Mouse (Mus musculus) ovary, postnatal 36 days (tissue): ENCODE data around the gene Atf6.

Experiments used
- DNase-seq: peaks from one replicate; pipeline ENCODE4 v3.0.0; 2022; ENCODE audit warnings: low spot score, mixed read lengths

Atf6 gene

GRCm38 (mm10) chr1:170704911-170705594 lies 162.5 kb downstream of the Atf6 start:
- DNase-seq = no peak

GRCm38 (mm10) chr1:170704103-170704502 lies 163.5 kb downstream of the Atf6 start:
- DNase-seq = no peak

- DNase-seq = no peak
Observed at GRCm38 (mm10) chr1:170702958-170703357, 164.6 kb downstream of the Atf6 start.

GRCm38 (mm10) chr1:170702263-170702662 lies 165.3 kb downstream of the Atf6 start:
- DNase-seq = no peak

GRCm38 (mm10) chr1:170701582-170701981 lies 166.0 kb downstream of the Atf6 start:
- no peak for DNase-seq

- no peak for DNase-seq
Observed at GRCm38 (mm10) chr1:170701178-170701577, 166.4 kb downstream of the Atf6 start.

GRCm38 (mm10) chr1:170700496-170701027 lies 167.0 kb downstream of the Atf6 start:
- no peak for DNase-seq

GRCm38 (mm10) chr1:170699553-170699952 lies 168.0 kb downstream of the Atf6 start:
- no peak for DNase-seq

- DNase-seq = no peak
Observed at GRCm38 (mm10) chr1:170698771-170699170, 168.8 kb downstream of the Atf6 start.

GRCm38 (mm10) chr1:170697771-170698356 lies 169.7 kb downstream of the Atf6 start:
- peak; percentile 22 for DNase-seq

- no peak for DNase-seq
Observed at GRCm38 (mm10) chr1:170696996-170697395, 170.6 kb downstream of the Atf6 start.

GRCm38 (mm10) chr1:170695326-170695725 lies 172.2 kb downstream of the Atf6 start:
- DNase-seq = no peak

GRCm38 (mm10) chr1:170694821-170695291 lies 172.7 kb downstream of the Atf6 start:
- peak; percentile 26 for DNase-seq

GRCm38 (mm10) chr1:170691301-170691700 lies 176.3 kb downstream of the Atf6 start:
- no peak for DNase-seq

GRCm38 (mm10) chr1:170689773-170690172 lies 177.8 kb downstream of the Atf6 start:
- DNase-seq = no peak

- no peak for DNase-seq
Observed at GRCm38 (mm10) chr1:170683863-170684262, 183.7 kb downstream of the Atf6 start.

GRCm38 (mm10) chr1:170679624-170680023 lies 187.9 kb downstream of the Atf6 start:
- no peak for DNase-seq

- no peak for DNase-seq
Observed at GRCm38 (mm10) chr1:170678861-170679260, 188.7 kb downstream of the Atf6 start.

- no peak for DNase-seq
Observed at GRCm38 (mm10) chr1:170677681-170678080, 189.9 kb downstream of the Atf6 start.

GRCm38 (mm10) chr1:170674184-170674775 lies 193.3 kb downstream of the Atf6 start:
- DNase-seq = no peak

- DNase-seq = no peak
Observed at GRCm38 (mm10) chr1:170665200-170665599, 202.4 kb downstream of the Atf6 start.

- no peak for DNase-seq
Observed at GRCm38 (mm10) chr1:170664620-170665185, 202.9 kb downstream of the Atf6 start.

- DNase-seq = no peak
Observed at GRCm38 (mm10) chr1:170659260-170659659, 208.3 kb downstream of the Atf6 start.
